Mouse (Mus musculus): ENCODE measurements around the gene C4bp.
"Not testable (repeated sequence)": the region's sequence is repeated elsewhere in the genome, so short reads cannot be mapped to it uniquely, and the experiment has no call there.

The C4bp gene

DNA sequence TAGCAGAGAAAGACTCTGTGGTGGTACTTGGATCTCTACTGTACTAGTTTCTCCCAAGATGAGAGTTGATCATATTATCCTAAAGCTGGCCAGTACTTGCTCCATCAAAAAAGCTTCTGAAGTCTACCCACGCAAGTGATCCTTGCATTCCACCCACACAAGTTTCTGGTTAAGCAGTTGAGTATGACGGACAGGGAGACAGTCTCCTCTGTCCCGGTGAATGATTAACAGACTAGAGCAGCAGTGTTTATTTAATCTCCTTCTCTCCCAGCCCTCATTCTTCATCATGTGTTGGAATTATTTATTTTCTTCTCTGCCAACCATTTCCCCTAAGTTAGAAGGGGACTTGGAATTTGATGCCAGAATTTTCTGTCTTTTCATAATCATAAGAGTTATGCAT, at the start of gene C4bp:
Gene C4bp (minus strand): TSS at position 179 of the 400 bp plus-strand sequence.
- no peak for DNase-seq (ENCODE audit: low read depth)

DNA sequence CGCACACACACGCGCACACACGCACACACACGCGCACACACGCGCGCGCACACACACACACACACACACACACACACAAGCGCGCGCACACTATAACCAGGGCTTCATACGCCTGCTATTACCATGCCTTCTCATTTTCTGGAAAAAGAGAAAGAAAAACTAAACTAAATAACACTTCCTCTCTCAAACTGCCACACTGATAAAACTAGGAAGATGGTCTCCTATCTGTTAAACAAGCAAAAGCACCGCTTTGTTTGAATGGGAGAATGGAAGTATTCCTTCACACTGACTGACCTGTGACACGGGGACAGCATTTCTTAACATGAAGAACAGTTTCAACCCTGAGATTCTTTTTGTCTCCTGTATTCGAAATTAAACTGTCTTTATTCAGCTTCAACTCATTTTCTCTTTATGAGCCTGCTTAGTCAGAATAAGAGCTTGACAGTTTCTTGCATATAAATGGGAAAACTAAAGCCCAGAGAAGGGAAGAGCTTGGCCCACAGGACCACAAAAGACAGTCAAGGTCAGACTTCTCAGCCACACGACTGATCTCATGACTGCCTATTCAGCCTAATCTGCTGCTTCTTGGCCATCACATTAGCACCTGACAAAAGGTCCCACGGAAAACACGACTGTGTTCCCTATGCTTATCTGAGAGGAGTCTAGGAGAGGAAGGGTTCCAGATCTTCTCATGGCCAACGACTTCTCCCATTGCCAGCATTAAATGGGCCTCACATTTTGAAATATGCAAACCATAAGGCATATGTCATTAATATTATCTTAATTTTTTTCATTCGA, 49.0 kb upstream of the C4bp start:
- DNase-seq (ENCODE audit: low read depth): no peak

DNA sequence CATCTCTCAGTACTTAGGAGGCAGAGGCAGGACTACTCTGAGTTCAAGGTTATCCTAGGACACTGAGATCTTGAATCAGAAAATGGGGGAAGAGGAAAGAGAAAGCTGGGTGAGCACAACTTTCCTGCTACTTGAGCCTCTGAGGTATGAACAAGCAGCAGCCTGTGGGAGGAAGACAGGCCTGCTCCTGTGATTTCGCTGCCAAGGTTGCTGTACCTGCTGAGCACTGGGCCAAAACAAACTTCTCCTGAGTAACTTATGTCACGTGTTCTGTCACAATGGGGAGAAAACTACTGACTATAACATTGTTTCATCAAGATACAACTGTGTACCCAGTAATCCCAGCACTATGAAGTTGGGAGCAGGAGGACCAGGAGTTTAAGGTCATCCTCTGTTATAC, 42.2 kb upstream of the C4bp start:
- no peak for DNase-seq (ENCODE audit: low read depth)

- DNase-seq (ENCODE audit: low read depth): no peak
Observed at GRCm38 (mm10) chr1:130701976-130702375, 40.5 kb upstream of the C4bp start.

- no peak for DNase-seq (ENCODE audit: low read depth)
Observed at GRCm38 (mm10) chr1:130699937-130700633, 38.7 kb upstream of the C4bp start.

- no peak for DNase-seq (ENCODE audit: low read depth)
Observed at GRCm38 (mm10) chr1:130698601-130699000, 37.2 kb upstream of the C4bp start.

DNA sequence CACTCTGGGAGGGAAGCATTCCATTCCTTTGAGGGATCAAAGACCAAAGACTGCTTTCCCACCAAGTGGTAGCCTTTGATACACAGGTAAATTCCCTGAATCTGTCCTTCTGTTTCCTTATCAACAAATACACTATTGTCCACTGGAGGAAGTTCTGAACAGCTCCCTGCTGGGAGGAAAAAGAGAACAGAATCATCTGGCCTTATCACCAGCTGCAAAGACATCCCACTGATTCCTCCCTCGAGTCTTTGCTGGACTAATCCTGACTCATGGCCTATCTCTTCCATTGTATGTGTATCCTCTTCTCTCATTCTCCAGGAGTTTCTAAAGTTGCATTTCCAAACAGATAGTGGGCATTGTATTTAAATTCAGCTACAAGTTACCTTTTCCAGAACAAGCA, 22.5 kb upstream of the C4bp start:
- DNase-seq (ENCODE audit: low read depth): no peak

GRCm38 (mm10) chr1:130681656-130682413, 20.4 kb upstream of the C4bp start:
- DNase-seq (ENCODE audit: low read depth): no peak

GRCm38 (mm10) chr1:130681075-130681474, 19.6 kb upstream of the C4bp start:
- no peak for DNase-seq (ENCODE audit: low read depth)

DNA sequence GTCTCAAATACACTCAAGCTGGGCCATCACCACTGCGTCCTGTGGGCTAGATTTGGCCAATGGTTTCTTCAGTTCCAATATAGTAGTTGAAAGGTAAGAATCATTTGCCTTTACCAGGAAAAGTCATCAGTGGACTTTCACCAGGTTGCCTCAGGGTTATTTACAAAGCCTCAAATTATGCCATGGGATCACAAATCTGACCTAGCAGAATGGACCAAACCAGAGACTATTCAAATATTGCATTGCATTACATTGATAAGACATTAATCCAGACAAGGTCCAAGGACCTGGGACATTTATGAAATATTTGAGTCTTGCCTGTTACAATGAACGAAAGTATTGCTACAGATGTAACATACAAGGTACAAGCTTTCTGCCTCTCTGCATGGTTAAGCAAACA, 17.1 kb upstream of the C4bp start:
- no peak for DNase-seq (ENCODE audit: low read depth)

GRCm38 (mm10) chr1:130663576-130663975, 2.1 kb upstream of the C4bp start:
- not testable (repeated sequence) for DNase-seq (ENCODE audit: low read depth)

DNA sequence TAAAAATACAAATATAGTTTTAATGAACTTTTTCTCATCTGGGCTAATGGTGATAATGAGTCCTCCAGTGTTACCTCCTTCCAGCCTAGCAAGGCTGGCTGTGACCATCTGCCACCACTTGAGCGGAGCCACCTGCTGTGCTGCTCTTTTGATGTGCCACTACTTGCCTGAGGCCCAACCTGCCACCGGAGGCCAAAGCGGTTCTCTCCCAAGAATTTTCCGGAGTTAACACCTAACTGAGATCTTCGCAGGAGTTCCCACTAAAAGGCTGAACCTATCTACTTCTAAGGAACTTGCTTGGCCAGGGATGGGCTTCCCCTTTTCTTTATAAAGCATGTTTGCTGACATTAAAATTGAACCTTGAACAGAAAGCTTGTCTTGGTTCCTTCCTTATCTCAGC, 1.8 kb downstream of the C4bp start:
- not testable (repeated sequence) for DNase-seq (ENCODE audit: low read depth)

- DNase-seq (ENCODE audit: low read depth): no peak
Observed at GRCm38 (mm10) chr1:130644103-130644502, 17.3 kb downstream of the C4bp start.

- DNase-seq (ENCODE audit: low read depth): no peak
Observed at GRCm38 (mm10) chr1:130640967-130641366, 20.5 kb downstream of the C4bp start.

DNA sequence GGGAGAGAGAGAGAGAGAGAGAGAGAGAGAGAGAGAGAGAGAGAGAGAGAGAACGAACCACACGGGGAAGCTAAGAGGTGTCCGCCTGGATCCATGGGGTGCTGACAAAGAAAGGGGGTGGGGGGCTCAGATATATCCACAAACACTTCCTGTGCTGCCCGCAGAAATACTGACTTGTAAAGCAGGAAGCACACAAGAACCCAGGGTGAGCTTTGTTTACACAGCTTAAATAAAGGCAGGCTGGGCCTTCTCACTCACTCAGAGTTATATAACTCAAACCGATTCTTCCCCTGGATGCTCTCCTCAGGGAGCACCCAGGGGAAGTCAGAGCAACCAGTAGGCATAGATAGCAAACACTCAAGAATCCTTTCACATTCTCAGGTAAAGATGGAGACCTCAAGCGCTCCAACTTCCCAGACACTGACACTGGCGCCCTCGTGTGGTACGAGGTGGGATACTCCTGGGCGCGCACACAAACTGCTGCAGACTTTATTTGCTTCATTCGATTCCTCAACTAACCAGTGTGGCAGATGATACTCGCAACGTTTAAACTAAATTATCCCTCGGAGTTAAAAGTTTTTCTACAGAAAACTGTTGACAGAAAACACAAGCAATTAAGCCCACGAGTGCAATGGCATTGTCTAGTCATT, 27.5 kb downstream of the C4bp start:
- DNase-seq (ENCODE audit: low read depth): peak; percentile 51

DNA sequence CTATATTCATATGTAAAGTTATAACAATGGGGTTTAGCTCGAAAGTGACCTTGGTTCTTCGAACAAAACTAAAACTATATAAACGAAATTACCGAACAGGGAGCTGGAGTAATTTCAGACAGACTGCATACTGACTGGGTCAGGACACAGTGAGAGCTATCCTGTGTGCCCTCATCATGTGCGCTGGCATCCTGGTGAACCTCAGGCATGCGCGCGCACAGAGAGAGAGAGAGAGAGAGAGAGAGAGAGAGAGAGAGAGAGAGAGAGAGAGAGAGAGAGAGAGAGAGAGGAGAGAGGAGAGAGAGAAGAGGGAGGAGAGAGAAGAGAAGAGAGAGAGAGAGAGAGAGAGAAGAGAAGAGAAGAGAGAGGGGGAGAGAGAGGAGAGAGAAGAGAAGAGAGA, 28.1 kb downstream of the C4bp start:
- no peak for DNase-seq (ENCODE audit: low read depth)

GRCm38 (mm10) chr1:130629521-130629920, 31.9 kb downstream of the C4bp start, which contains the start of gene Zp3r:
Gene Zp3r (minus strand): TSS chr1:130629621.
- DNase-seq (ENCODE audit: low read depth): no peak

GRCm38 (mm10) chr1:130596291-130596690, 65.1 kb downstream of the C4bp start:
- DNase-seq (ENCODE audit: low read depth): no peak

GRCm38 (mm10) chr1:130588659-130589058, 72.8 kb downstream of the C4bp start:
- DNase-seq (ENCODE audit: low read depth): no peak

Measured in c-Kit-positive CD71-positive TER-119-negative erythroid progenitor cells, embryonic 14.5 days (primary cell).